Mouse (Mus musculus) forebrain, postnatal 0 days (tissue): Measurements from ENCODE around the gene Eif2b2. TPM values are rescaled to one million over a fixed set of nuclear protein-coding genes. Genes with fewer than 3 reads are reported as not detected.
A peak's percentile ranks its signal among the peaks of the same experiment; 100 is the strongest.

Experiments used
- ATAC-seq: fragments of 200-750 bp; cut with Nextera tagmentation; 2 replicates; pipeline ENCODE4 v1.8.0; 2017; ENCODE audit warnings: mild to moderate bottlenecking, moderate library complexity
- DNase-seq: peaks from one replicate; pipeline ENCODE4 v3.0.0-alpha.2; 2015
- H3K27ac ChIP-seq: fragments of 300-500 bp; sonication (generic); 2 replicates; pipeline ENCODE4 v1.5.1; 2014; ENCODE audit warnings: low read depth, mild to moderate bottlenecking, antibody characterized with exemption, low read length, moderate library complexity, mixed read lengths
- H3K27me3 ChIP-seq: fragments of 300-500 bp; sonication (generic); 2 replicates; pipeline ENCODE4 v1.6.1; 2014; ENCODE audit warnings: mild to moderate bottlenecking, low read length, mixed read lengths; ENCODE audit not compliant: insufficient read depth
- H3K36me3 ChIP-seq: fragments of 300-500 bp; sonication (generic); 2 replicates; pipeline ENCODE4 v1.6.1; 2014; ENCODE audit warnings: mild to moderate bottlenecking, moderate library complexity; ENCODE audit not compliant: insufficient read depth
- H3K4me1 ChIP-seq: fragments of 300-500 bp; sonication (generic); 2 replicates; pipeline ENCODE4 v1.6.1; 2014; ENCODE audit warnings: antibody characterized with exemption; ENCODE audit not compliant: insufficient read depth
- H3K4me2 ChIP-seq: fragments of 300-500 bp; sonication (generic); 2 replicates; pipeline ENCODE4 v1.6.1; 2014; ENCODE audit warnings: low read depth, mild to moderate bottlenecking, moderate library complexity
- H3K4me3 ChIP-seq: fragments of 300-500 bp; sonication (generic); 2 replicates; pipeline ENCODE4 v1.5.1; 2014; ENCODE audit warnings: low read depth, low read length, mixed read lengths
- H3K9ac ChIP-seq: fragments of 300-500 bp; sonication (generic); 2 replicates; pipeline ENCODE4 v1.6.1; 2014; ENCODE audit warnings: mild to moderate bottlenecking
- H3K9me3 ChIP-seq: fragments of 300-500 bp; sonication (generic); 2 replicates; pipeline ENCODE4 v1.6.1; 2016; ENCODE audit warnings: low read length
- CTCF ChIP-seq: sonication (generic); IDR thresholded peaks from 2 replicates; pipeline ENCODE4 v1.5.1; 2016; ENCODE audit warnings: antibody characterized with exemption, control low read depth, low read depth
- WGBS: fragments of 180-500 bp; shearing (Covaris S2); extraction: QIAGEN DNeasy Blood & Tissue Kit; methylation state at CpG from one replicate; pipeline ENCODE4 v1.1.7; 2014; 5-methylcytosine and 5-hydroxymethylcytosine counted together
- polyA plus RNA-seq: library from polyadenylated mRNA; unstranded; fragments of >200 nt; fragmentation: Nextera tagmentation; extraction: Ambion mirVana; gene quantifications from 2 replicates; pipeline ENCODE4 v1.2.1, GENCODE M21; 2015
- total RNA-seq: library from RNA; depleted of rRNA; stranded (reverse); fragments of >200 nt; gene quantifications from 2 replicates; pipeline ENCODE4 v1.2.3, GENCODE M21; 2014

Eif2b2 gene
- total and polyA plus RNA-seq, 2 experiments from 2014 or later, result 69.0 to 78.3 TPM

DNA sequence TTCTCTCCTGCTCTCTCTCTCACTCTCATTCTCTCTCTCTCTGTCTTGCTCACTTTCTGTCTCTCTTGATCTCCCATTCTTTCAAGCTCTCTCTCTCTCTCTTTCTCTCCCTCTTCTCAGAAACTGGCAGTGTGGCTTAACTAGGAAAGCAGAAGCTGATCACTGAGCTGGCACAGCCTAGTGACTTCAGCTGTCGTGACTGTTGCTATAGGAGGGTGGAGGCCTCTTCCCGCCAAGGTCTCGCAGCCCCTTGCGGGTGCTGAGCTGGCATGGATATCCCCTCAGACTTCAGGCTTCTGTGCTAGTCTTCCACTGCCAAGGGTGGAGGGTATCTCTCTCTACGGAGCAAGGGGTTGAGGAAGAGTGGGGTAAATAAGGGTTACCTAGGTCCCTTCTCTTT is 36.4 kb upstream of the Eif2b2 start:
- ATAC-seq (peak; percentile 64), DNase-seq (peak; percentile 24)
- no peak overlapping the region for H3K4me3 ChIP-seq
- no peak for TF ChIP-seq CTCF
- H3K27me3 ChIP-seq, result no peaks in the 10 kb centered on the region
- peaks cover 3% of the 10 kb centered on the region; the same call in 1 of the 2 replicates for H3K4me1 ChIP-seq
- no peak overlapping the region for H3K9ac ChIP-seq
- no peaks in the 10 kb centered on the region for H3K36me3 ChIP-seq
- WGBS, result 55% methylated on average over 5 of the region's 5 CpGs
- no peak overlapping the region for H3K4me2 ChIP-seq
- no peaks in the 10 kb centered on the region for H3K9me3 ChIP-seq
- H3K27ac ChIP-seq, result no peak overlapping the region

DNA sequence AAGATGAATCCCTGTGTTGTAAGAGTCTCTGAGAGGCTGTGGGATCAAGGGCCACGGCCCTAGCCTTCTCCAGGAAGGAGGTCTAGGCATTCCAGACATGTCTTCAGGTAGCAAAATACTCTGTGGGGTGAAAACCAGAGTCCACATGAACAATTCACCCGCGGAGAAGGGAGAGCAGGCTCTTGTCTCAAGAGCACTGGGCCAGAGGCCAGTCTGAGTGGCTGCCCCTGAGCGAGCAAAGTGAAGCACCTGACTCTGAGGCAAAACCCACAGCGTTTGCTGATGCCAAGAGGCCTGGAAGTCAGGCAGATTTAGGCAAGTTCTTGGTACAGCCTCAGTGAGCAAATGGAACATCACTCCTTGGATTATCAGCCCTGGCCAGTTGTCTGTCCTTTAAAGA is 35.2 kb upstream of the Eif2b2 start:
- no peak overlapping the region for H3K27ac ChIP-seq
- WGBS, result 73% methylated on average over 5 of the region's 5 CpGs

DNA sequence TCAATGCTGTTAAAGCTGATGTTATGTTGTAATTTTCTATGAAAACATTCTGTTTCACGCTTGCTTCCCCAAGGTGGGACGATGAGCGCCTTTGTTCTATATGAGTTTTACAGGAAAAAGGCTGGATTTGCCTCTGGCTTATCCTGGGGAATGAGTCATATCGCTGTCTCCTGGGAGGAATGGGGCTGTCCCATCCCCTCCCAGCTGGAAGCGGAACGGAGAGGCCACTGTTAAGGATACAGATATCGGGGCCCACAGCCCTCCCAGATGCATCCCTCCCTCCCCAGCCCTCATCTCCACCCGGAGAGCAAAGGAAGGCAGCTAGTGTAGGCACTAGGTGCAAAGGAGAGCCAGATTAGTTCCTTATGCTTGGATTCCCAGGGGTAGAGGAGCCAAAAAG is 33.5 kb upstream of the Eif2b2 start:
- TF ChIP-seq CTCF, result no peak
- WGBS, result 75% methylated on average over 8 of the region's 8 CpGs
- H3K36me3 ChIP-seq, result no peaks in the 10 kb centered on the region

More for the DNA sequence above, 35.2 kb upstream of the Eif2b2 start:
- peaks cover 3% of the 10 kb centered on the region; the same call in 1 of the 2 replicates for H3K4me1 ChIP-seq
- DNase-seq, result no peak
- H3K27me3 ChIP-seq, result no peaks in the 10 kb centered on the region
- no peaks in the 10 kb centered on the region for H3K9me3 ChIP-seq
- H3K9ac ChIP-seq, result no peak overlapping the region
- no peak for TF ChIP-seq CTCF
- H3K4me3 ChIP-seq, result no peak overlapping the region
- no peak overlapping the region for H3K4me2 ChIP-seq
- ATAC-seq, result no peak
- no peaks in the 10 kb centered on the region for H3K36me3 ChIP-seq

DNA sequence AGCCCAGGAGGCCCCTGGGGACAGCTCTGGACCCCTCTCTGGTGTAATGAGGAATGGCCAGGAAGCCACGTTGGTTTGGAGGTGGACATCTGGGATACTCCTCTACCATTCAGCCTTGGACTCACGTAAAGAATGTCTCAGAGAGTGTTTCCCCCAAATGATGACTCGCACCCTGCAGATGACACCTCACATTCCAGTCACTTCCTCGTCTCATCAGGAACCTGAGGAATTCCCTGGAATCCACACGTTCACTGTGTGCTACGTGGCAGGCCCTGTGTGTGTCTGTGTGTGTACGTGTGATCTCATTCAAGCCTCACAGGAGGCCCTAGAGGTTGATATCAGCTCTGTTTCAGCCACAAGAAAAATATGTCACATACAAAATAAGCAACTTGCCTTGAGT is 32.9 kb upstream of the Eif2b2 start:
- Histone ChIP-seq H3K36me3 (no peaks in the 10 kb centered on the region), H3K27me3 (no peaks in the 10 kb centered on the region), H3K9me3 (no peaks in the 10 kb centered on the region), H3K4me3 (no peak overlapping the region), H3K4me2 (no peak overlapping the region), H3K9ac (no peak overlapping the region), H3K4me1 (peaks cover 3% of the 10 kb centered on the region; the same call in 1 of the 2 replicates), H3K27ac (no peak overlapping the region)
- ATAC-seq, result no peak
- TF ChIP-seq CTCF, result no peak
- DNase-seq, result no peak
- 78% methylated on average over 7 of the region's 7 CpGs for WGBS

More for the DNA sequence above, 33.5 kb upstream of the Eif2b2 start:
- DNase-seq (no peak), ATAC-seq (no peak)
- Histone ChIP-seq H3K27me3 (no peaks in the 10 kb centered on the region), H3K9me3 (no peaks in the 10 kb centered on the region), H3K4me3 (no peak overlapping the region), H3K27ac (no peak overlapping the region), H3K4me2 (no peak overlapping the region), H3K9ac (no peak overlapping the region), H3K4me1 (peaks cover 3% of the 10 kb centered on the region; the same call in 1 of the 2 replicates)

DNA sequence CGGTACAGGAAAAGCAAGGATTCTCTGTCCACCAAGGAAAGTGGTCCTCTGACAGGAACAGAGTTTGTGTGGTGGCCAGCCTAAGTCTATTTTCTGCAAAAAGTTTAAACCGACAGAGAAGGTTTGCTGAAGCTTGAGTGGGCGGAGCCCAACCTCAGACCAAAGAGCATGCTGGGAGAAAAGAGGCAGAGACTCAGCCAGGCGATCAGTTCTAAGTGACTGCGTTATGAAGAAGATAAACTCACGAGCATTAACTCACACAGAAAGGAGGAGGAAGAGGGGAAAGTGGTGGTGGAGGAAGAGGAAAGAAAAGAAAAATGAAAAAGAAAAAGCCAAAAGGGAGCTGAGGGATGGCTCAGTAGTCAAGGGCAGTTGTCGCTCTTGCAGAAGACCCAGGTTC is 29.0 kb upstream of the Eif2b2 start:
- no peak for ATAC-seq
- Histone ChIP-seq H3K9ac (no peak overlapping the region), H3K9me3 (no peaks in the 10 kb centered on the region), H3K27me3 (no peaks in the 10 kb centered on the region), H3K36me3 (no peaks in the 10 kb centered on the region), H3K4me1 (no peaks in the 10 kb centered on the region), H3K4me2 (no peak overlapping the region), H3K27ac (no peak overlapping the region), H3K4me3 (no peak overlapping the region)
- no peak for DNase-seq
- WGBS, result 79% methylated on average over 7 of the region's 7 CpGs
- TF ChIP-seq CTCF, result no peak

DNA sequence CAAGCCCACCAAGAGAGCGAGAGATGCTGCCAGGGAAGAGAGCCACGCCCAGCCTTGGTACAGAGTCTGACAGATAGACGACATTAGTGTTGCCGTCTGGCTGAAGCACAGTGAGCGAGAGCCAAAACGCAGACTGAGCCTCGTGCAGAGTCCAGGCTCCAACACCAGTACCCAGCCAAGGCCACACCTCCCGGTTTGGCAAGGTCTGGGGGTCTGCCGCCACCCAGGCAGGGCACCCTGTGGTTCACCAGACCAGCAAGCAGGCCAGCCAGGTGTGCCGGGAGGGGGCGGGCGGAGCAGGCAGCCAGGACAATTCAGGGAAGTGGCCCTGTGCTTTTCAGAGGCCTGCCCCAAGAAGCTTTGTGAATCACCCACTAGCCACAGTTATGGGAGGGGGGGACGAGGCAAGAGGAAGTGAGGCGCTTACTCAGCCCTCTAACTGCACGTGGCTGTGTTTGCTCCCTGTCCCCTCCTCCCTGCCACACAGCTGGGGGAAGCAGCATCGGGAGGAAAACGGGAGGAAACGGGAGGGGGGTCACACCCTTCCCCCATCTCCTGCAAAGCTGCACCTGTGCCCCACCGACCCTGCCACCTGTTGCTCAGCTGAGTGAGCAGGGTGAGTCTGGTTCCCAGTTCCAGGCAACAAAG is 26.7 kb upstream of the Eif2b2 start:
- Histone ChIP-seq H3K27me3 (no peaks in the 10 kb centered on the region), H3K36me3 (no peaks in the 10 kb centered on the region), H3K9me3 (no peaks in the 10 kb centered on the region), H3K4me3 (no peak overlapping the region), H3K4me1 (no peaks in the 10 kb centered on the region), H3K9ac (no peak overlapping the region), H3K27ac (no peak overlapping the region), H3K4me2 (no peak overlapping the region)
- TF ChIP-seq CTCF, result no peak
- 24% methylated on average over 17 of the region's 19 CpGs for WGBS
- DNase-seq (no peak), ATAC-seq (peak; percentile 42; the same call in 1 of the 2 replicates)

DNA sequence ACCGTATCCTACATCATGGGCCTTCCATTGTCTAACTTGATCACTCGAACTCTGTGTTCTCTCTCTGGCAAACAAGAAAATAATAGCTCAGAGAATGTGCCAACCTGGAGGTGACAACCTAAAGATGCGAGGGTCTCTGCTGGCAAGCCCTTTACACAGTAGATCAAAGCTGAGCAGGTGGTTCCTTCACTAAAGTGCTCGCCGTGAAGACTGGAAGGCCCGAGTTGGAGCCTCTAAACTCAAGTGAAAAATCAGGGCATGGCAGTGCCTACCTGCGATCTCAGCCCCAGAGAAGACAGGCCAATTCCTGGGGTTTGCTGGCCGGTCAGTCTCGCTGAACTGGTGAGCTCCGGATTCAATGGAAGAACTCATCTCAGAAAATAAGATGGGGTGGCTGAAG is 26.1 kb upstream of the Eif2b2 start:
- Histone ChIP-seq H3K27ac (no peak overlapping the region), H3K4me3 (no peak overlapping the region), H3K4me1 (no peaks in the 10 kb centered on the region), H3K4me2 (no peak overlapping the region), H3K36me3 (no peaks in the 10 kb centered on the region), H3K27me3 (no peaks in the 10 kb centered on the region), H3K9ac (no peak overlapping the region), H3K9me3 (no peaks in the 10 kb centered on the region)
- WGBS, result 79% methylated on average over 10 of the region's 10 CpGs
- TF ChIP-seq CTCF, result no peak
- no peak for DNase-seq
- ATAC-seq, result no peak
